Mouse (Mus musculus) ES-Bruce4 (cell line): ENCODE data around the gene Fat3.

Source experiments
- CTCF ChIP-seq: IDR thresholded peaks from one replicate; pipeline ENCODE4 v1.8.1; 2011; ENCODE audit warnings: low read depth, low read length
- POLR2A ChIP-seq: IDR thresholded peaks from one replicate; pipeline ENCODE4 v1.8.1; 2011; ENCODE audit warnings: low read length; ENCODE audit not compliant: insufficient read depth

DNA sequence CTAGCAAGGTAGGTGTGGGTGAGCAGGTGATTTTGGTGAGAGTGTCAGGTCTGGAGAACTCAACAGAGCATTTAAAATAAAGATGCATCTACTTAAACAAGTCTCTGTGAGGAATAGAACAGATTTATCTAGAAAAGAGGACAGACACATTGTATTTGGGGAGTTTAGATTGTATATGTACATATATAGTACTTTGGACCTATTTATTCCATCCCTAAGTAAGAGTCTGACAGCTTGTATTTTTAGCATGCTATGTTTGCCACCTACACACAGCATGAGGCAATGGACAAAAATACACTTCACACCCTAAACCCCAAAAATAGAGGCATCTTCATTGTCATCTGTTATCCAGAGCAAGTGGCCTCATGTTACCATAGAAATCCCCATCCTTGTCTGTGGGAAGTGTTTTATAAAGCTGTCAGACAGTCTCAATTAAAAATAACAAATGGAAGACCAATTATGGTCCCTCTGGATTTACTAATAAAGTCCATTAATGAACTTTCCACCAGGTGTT, 218.7 kb downstream of the Fat3 start:
- TF ChIP-seq CTCF (no peak), POLR2A (no peak)
